Mouse (Mus musculus) adrenal gland, postnatal 4 days (tissue): ENCODE measurements around the gene Aqr. TPM values are rescaled to one million over a fixed set of nuclear protein-coding genes. Genes with fewer than 3 reads are reported as not detected.
A peak's percentile ranks its signal among the peaks of the same experiment; 100 is the strongest.
"Not testable (repeated sequence)": the region's sequence is repeated elsewhere in the genome, so short reads cannot be mapped to it uniquely, and the experiment has no call there.

ENCODE experiments used
- DNase-seq, 2 experiments: peaks; one replicate each; pipeline ENCODE4 v3.0.0; 2021 to 2022; ENCODE audit warnings: low spot score in 2 of 2, mixed read lengths in 2 of 2
- long read RNA-seq, 2 experiments: library from polyadenylated mRNA; stranded (forward); transcript quantifications; one replicate each; pipeline ENCODE4 v2.0.0; 2021
- total RNA-seq, 2 experiments: library from RNA; stranded (reverse); gene quantifications; 2 replicates each; pipeline ENCODE4 v1.2.3; 2021

Gene Aqr
- 10 to 100 TPM; 37.2 to 39.3 TPM for total RNA-seq
- long read RNA-seq, experiment 1, full-length matches to known transcripts = 4 of 8 reads
- long read RNA-seq, experiment 1, partial matches to known transcripts = 4 of 8 reads
- long read RNA-seq, experiment 1, other reads (novel, unspliced or antisense) = 0 of 8 reads
- long read RNA-seq, experiment 2, full-length matches to known transcripts = 6 of 17 reads
- long read RNA-seq, experiment 2, partial matches to known transcripts = 9 of 17 reads
- long read RNA-seq, experiment 2, other reads (novel, unspliced or antisense) = 2 of 17 reads

DNA sequence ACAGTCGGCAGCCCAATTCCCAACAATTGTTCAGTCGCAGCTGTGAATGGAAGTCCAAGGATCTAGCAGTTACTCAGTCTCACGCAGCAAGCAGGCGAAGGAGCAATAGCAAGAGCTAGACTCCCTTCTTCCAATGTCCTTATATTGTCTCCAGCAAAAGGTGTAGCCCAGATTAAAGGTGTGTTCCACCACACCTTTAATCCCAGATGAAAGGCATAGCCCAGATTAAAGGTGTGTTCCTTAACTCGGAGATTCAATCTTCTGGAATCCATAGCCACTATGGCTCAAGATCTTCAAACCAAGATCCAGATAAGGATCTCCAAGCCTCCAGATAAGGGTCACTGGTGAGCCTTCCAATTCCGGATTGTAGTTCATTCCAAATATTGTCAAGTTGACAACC lies at the start of gene Aqr:
Gene Aqr (minus strand): TSS at position 101 of the 400 bp plus-strand sequence.
- DNase-seq = not testable (repeated sequence)

DNA sequence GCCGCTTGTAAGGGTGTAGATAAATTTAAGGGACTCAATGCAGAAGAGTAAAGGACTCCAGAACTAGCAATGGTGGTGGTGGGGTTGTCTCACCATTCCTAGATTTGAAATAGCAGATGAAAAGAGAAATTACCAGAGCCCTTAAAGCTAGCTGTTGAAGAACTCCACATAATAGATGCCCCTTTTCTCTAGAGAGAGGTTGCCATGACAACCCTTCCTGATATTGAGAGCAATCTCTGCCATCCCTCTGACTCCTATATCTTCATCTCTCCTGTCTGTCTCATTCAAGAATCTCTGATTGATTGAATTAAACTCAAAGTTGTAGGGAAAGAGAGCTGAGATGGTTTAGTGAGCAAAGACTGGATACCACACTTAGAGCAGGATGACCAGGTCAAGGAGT lies 49.7 kb upstream of the Aqr start:
- DNase-seq = no peak

DNA sequence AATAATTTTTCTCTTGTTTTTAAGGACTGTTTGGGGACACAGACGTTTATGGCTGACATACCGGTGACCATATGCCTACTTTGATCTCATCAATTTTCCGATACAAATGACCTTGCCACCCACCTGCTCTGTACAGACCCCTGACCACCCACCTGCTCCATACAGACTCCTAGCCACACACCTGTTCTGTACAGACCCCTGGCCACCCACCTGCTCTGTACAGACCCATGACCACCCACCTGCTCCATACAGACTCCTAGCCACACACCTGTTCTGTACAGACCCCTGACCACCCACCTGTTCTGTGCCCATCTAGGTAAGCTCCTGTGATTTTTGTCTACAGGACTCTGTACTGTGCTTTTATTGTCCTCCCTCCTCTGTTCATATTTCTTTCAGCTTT lies 48.8 kb upstream of the Aqr start:
- no peak for DNase-seq

- no peak for DNase-seq
These were observed 44.4 kb upstream of the Aqr start for GRCm38 (mm10) chr2:114231248-114231647.

DNA sequence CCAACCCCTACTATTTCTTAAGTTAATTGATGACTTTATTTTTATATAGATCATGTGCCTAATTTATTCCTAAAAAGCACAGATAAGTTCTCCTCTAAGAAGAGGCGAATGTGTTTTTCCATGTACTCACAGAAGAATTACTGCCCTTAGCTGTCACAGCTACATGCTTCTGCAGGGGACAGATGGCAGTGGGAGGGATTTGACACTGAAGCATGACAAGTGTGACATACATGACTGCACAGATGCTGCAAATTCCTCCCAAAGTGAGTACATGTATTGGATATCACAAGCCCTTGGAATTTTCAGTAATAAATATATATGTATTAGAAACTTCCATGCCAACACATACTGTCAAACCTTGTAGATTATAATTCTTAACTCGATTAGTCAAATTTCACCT lies 41.8 kb upstream of the Aqr start:
- DNase-seq = no peak

DNA sequence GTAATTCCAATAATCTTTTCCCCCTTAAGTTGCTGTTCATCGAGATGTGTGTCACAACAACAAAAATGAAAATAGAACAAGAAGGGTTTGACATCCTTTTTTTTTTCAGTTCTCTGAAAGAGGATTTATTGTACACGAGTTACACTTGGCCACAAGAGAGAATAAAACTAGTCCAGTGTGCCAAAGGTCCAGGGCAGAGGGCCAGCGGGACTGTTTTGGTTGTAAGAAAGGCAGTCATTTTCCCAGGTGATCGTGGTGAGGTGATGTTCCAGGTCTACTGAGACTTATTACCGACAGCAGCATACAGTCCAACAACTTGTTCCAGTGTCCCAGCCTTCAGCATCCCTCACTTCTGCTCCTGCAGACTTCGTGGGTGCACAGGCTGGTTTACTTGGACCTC lies 18.2 kb upstream of the Aqr start:
- DNase-seq = no peak

DNA sequence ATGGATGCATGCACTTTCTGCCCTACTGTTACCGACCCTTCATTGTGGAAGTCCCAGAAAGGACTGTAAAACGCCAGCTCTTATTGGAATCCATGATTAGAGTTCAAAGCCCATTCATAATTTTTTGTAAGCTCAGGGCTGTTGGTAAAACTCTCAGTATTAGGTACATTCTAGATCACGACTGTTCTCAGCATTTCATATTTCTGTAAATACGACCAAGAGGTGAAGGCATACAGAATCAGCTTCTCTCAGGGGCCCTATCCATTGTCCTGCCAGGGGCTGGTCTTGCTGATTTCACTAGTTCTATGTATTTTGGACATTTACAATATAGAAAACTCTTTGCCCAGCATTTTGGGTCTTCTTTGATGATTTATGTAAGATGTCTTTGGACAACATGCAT lies 14.8 kb upstream of the Aqr start:
- no peak for DNase-seq

GRCm38 (mm10) chr2:114200932-114201559 lies 14.2 kb upstream of the Aqr start, which contains the start of gene Zfp770:
Gene Zfp770, minus strand, starts transcription at chr2:114201469.
- peak; percentile 61 to 63 for DNase-seq

- no peak for DNase-seq
These were observed 9.6 kb upstream of the Aqr start for GRCm38 (mm10) chr2:114196421-114196820.

- no peak for DNase-seq
These were observed 8.8 kb downstream of the Aqr start for GRCm38 (mm10) chr2:114177802-114178733.

DNA sequence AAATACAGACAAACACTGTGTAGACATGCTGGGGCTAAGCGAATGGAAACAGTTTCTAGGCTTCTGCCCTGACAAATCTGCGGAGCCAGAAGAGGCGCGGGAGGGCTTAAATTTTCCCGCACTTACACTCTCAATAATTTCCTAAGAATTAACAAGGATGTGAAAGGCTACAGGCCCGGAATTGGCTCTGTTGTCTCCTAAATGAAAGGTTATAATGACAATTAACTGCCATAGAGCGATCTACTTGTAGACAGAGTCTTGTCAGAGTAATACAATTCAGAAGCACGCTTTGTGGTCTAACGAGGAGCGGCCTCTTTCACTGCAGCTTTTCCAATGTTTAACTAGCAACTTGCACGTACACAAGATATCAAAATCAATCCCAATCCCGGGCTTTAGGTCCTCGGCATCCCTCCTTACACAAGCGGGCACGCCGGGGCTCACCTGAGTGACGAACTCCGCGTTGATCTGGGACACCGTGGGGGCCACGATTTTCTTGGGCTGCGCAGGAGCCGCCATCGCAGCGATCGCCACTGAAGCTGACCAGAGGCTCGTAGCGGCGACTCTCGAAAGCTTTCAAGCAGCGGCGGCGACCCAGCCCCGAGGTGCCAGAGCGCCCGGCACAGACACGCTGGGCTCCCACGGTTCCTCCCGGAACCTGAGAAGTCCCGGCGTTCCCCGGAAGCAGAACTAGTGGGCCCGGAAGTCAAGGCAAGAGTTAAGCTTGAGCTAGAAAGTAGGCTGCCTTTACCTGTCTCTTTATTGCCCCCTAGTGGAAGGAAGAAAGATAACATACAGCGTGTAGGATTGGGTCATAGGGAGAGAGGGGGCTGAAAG lies 12.0 kb downstream of the Aqr start:
- DNase-seq = peak; percentile 25 to 55

- no peak for DNase-seq
These were observed 13.6 kb downstream of the Aqr start for GRCm38 (mm10) chr2:114173248-114173647.

DNA sequence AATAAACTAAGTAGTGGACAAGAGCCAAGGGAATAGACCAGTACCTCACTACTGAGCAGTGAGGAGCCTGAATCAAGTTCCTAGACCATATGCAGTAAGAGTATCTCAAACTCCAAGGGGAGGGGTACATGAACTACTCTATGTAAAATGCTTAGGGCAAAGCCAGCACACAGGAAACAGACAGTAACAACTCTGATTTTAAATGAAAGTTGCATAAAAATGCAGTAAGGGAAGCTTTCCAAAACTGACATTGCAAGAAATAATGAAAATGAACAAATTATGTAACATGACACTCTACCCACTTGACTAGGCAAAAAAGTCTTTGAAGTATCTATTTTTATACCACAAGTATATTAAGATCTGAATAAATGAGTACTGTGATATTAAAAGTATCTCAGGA lies 19.0 kb downstream of the Aqr start:
- no peak for DNase-seq

- no peak for DNase-seq
These were observed 24.8 kb downstream of the Aqr start for GRCm38 (mm10) chr2:114161978-114162377.

DNA sequence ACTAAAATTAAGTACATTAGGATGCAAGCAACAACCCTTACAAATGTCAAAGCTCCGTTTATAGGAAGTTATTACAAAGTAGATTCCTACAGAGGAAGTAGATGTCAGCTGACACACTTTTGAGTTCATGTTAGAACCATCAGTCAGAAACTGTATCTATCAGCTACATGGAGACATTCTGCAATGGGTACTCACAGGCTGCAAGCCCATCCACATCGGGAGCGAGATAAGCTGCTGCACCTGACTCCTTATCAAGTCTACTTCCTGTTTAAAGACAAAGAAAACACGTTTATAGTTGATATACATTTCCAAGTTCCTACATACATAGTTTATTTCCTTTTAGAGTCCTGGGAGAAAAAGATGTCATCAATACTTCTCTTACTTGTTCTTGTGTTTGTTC lies 29.5 kb downstream of the Aqr start:
- DNase-seq = no peak

GRCm38 (mm10) chr2:114156639-114157038 lies 30.2 kb downstream of the Aqr start:
- DNase-seq = no peak

DNA sequence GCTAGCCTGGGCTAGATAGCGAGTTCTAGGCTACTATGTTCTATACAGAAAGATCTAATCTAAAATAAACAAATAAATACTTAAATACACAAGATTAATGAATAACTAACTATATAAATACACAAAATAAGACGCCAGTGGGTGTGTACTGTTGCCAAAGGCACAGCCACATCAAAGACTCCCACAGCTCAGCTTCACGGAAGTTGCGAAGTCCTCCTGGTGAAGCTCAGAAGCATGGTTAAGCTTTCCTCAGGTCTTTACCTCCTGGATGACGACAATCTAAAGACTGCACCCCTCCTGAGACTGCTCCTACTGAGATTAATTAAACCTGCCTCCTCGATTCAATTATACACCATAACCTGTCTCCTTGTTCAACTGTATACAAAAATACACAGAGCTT lies 33.6 kb downstream of the Aqr start:
- DNase-seq = no peak

DNA sequence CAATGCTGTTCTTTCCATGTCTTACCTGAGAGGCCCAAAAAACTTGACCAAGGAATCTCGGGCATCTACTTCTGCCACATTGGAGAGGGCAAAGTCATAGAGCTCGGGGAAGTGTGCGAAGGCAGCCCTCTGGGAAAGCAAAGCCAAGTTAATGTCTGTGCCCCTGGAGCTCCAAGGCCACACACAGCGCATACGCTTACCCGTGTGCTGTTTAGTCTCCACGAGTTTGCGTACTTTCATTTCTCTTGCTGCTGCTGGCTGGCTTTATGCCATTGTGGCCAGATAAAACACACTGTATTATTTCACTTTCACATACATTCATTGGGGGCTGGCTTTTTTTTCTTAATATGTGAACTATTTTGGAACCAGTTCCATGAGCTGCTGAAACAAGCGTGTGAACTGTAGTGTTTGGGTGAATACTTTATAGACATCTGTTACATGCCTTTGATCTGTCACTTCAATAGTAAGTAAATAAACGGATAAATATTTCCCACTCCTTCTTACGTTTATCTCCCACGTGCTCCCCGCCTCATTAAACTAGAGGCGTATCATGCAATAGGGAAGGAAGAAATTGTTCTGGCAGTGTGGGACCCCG lies 39.9 kb downstream of the Aqr start:
- no peak for DNase-seq

GRCm38 (mm10) chr2:114145315-114145801 lies 41.5 kb downstream of the Aqr start:
- no peak for DNase-seq

GRCm38 (mm10) chr2:114144915-114145314 lies 41.9 kb downstream of the Aqr start:
- no peak for DNase-seq
